Mouse (Mus musculus) midbrain, embryonic 11.5 days (tissue): ENCODE results near the gene Gm8104. TPM values are rescaled to one million over a fixed set of nuclear protein-coding genes. Genes with fewer than 3 reads are reported as not detected.

ENCODE experiments used
- polyA plus RNA-seq: library from polyadenylated mRNA; unstranded; fragments of >200 nt; fragmentation: Nextera tagmentation; extraction: Ambion mirVana; gene quantifications from 2 replicates; pipeline ENCODE4 v1.2.1, GENCODE M21; 2014

Gm8104 gene
- polyA plus RNA-seq, 1 experiment from 2014 or later = not detected

Other genes with a start within 250 kb of the Gm8104 start
- not detected in 2 replicates for gene Gm21977, start 247.1 kb upstream of the Gm8104 start, polyA plus RNA-seq
- not detected in 2 replicates for gene Gm8082, start 107.0 kb upstream of the Gm8104 start, polyA plus RNA-seq
- not detected in 2 replicates for gene Gm10376, start 85.0 kb upstream of the Gm8104 start, polyA plus RNA-seq
- gene Gm8094, start 24.0 kb upstream of the Gm8104 start, polyA plus RNA-seq = not detected in 2 replicates
- not detected in 2 replicates for gene Gm7233, start 79.3 kb downstream of the Gm8104 start, polyA plus RNA-seq
- not detected in 2 replicates for gene Gm8122, start 134.7 kb downstream of the Gm8104 start, polyA plus RNA-seq
- gene Gm8126, start 158.0 kb downstream of the Gm8104 start, polyA plus RNA-seq = not detected in 2 replicates
- gene Gm9732, start 174.4 kb downstream of the Gm8104 start, polyA plus RNA-seq = not detected in 2 replicates
- gene Gm8127, start 193.2 kb downstream of the Gm8104 start, polyA plus RNA-seq = not detected in 2 replicates
- gene 1700001F09Rik, start 247.2 kb downstream of the Gm8104 start, polyA plus RNA-seq = not detected in 2 replicates